Mouse (Mus musculus): ENCODE measurements at regions not wholly inside any gene's neighbourhood (a gene's known extent, or its start where the extent isn't known, plus 50 kb on each side); places are given as distances from the start of the nearest gene placed in this dataset.

- TF ChIP-seq POLR2A (IDR thresholded peaks at IDR 0.05; ENCODE audit: extremely low read depth, insufficient read depth, low read length), result no peak
- TF ChIP-seq CTCF (IDR thresholded peaks at IDR 0.05; ENCODE audit: low read depth, low read length), result no peak
These were observed 61.1 kb downstream of the Snrpe start for GRCm38 (mm10) chr1:133548971-133549370.
